Mouse (Mus musculus) brain, adult 2 months (tissue): ENCODE measurements around the gene Ppp3ca.

Experiments
- DNase-seq: peaks from one replicate; pipeline ENCODE4 v3.0.0; 2011; ENCODE audit warnings: low read depth, low spot score

Gene Ppp3ca

DNA sequence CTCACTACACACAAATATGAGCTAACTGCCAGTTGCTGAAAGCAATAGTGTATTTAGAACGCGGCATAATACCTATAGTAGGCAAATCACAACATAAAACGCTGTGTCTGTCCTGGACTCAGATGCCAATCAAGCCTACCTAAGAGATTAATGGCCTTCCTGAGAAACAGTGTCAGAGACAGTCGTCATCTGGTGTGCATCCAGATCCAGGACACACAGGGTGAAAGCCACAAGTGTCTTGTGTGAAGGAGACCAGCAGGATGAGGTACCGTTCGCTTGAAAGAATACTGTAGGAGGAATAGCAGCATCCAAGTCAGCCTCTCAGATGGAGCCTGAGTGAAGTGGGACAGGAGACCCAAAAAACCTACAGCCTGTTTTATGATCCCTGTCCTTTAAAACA lies 231.1 kb downstream of the Ppp3ca start:
- DNase-seq, result peak; percentile 64

DNA sequence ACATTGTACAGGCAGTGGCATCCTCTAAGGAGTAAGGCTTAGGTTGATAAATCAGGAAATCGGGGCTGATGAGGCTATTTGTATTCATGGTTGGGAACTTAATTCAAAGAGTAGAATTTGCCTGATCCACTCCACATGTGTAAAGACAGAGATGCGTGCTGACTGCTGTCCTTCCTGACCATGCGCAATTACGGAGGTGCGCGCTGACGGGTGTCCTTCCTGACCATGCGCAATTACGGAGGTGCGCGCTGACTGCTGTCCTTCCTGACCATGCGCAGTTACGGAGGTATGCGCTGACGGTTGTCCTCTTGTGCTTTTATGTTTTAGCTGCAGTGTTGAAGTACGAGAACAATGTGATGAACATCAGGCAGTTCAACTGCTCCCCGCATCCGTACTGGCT lies 232.9 kb downstream of the Ppp3ca start:
- no peak for DNase-seq

DNA sequence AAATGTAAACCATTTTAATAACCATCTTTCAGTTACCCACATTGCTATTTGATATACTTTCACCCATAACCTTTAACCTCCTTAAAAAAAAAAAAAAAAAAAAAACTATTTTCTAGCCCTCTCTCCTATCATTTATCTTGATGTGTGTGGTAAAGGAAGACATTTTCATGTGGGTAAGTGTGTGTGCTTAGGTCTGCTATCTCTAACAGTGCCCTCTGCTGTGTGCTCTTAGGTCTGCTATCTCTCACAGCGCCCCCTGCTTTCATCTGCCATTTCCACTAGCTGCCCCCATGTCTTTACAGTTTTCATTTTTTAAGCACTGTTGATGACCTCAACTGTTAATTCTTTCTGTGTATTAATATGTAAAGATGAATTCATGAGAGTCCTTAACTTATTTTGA lies 235.7 kb downstream of the Ppp3ca start:
- peak; percentile 65 for DNase-seq

DNA sequence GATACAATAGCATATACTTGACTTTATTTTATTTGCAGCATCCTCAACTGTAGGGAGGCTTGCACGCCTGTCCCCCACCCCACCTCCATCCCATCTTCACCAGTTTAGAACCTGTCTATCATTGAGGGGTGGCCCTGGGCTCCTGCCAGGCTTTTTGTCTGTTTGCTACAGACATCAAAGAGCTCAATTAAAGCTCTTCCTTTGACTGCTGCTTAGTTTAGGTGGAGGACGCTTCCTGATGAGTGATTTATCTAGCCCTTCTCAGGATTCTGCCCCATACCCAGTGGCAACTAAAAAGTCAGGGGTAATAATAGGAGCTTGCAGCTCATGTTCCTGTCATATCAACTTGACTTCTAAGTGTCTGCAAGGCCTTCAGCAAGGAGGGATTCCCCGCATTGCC lies 239.6 kb downstream of the Ppp3ca start:
- no peak for DNase-seq

DNA sequence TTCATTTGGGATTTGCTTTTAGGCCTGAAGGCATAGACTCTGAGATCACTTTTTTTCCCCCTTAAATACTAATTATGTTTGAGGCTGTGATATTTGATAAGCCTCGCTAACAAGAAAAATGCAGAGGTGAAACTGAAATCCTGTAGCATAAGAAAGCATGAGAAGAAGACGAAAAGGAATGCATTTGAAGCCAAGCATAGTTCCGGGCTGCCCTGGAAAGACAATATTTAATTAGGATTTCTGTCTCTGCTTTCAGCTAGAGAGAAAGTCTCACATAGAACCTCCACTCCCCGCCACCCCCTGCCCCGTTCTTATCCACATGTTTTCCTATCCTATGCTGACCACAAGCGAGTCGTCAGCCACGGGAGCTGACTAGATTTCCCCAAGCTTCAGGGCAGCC lies 241.4 kb downstream of the Ppp3ca start:
- no peak for DNase-seq

DNA sequence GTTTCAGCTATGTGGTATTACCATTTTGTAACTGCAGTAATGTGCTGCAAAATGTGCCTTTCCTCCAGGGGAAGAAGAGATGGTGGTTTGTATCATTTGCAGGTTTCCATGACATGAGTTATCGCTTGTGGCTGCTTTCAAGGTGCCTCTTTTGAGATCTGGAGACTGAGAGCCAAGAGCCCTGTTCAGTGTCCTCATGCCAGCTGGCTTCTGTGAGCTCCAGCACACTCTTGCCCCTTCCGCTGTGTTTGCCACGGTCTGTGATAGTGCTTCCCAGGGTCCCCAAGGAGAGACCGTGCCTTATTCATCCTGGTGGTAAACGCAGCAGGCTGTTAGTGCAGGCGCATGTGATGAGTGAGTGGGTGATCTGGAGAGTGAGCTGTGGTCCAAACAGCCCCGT lies 247.2 kb downstream of the Ppp3ca start:
- DNase-seq, result peak; percentile 69

DNA sequence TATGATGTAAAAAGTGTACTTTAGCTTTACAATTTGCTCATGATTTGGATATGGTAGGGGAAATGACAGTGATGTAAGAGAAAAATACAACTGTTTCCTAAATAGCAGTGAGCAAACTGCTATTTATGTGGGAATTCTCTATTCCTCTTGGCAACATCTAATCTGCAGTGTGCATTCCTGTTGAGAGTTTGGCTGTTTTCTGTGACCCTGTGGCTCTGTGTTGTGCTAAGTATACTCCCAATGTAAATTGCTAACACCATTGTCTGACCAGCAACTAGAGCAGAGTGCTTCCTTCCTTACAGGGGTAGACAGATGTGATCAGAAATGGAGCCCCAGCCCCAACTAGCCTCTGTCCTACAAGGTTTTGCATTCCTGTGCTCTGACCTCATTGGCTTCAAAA lies 263.1 kb downstream of the Ppp3ca start:
- peak; percentile 73 for DNase-seq

DNA sequence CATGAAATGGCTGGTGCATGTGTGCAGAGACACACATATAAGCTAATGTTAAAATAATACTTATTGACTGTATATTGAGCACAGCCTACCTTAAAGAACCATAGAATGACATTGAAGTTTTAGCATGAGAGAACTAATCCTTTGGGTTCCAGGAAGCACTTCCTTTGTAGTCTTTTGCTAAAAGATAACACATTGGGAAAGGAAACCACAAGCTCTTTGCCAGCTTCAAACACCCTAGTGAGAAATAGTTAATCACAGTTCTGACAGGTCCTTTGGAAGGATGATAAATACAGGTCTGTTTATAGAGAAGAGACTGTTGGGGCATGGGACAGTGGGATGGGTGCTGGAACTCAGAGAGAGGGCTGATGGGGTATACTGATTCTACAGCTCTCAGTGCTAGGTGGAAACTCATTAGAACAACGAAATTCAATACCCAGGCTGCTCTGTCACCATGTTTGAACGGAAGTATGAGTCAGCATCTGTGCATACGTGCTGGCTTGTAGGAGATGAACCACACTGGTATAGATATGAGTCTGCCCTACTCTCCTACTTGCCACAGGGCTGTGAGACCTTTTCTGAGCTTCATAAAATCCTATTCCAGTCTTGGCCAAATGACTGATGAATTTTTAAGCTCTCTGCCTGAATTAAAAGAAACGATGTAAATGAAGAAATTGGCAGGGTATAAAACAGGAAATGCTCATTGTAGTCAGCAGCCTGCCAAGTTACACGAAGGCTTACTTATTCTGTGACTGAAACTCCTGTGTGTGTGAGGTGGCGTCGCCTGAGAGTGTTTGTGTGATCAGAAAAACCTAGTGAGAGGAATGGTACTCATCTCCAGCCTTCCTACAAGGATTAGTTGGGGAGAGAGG lies 271.0 kb downstream of the Ppp3ca start:
- peak; percentile 64 for DNase-seq

DNA sequence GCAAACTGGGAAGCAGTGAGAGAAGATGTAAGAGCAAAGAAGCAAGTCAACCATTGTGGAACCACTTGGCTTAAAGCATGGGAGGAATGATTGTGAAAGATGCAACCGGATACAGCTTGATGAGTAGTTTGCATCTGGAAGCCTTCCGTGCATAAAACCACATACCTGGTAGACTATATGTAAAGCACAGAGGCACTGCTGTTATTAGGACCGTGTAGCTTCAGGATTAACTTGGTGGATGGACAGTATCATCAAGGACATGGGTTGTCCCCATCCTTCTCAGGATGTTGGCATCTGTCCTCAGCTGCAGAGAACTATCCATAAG lies 271.6 kb downstream of the Ppp3ca start:
- no peak for DNase-seq

DNA sequence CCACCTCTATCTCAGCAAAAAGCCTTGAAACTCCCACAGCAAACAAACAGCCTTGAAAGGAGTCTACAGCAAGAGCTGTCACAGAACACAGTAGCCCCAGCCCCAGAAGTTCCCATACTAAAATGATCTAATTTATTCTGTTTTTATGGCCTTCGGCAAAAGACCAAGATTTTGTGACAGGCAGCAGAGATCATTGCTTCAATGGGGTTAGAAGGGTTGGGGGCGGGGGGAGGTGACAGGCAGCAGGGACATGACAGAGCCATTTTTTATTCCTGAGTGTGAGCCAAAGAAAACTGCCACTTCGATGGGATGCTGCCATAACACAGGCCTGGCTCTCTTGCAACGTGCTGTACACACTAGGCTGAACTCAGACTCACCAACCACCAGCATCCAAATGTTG lies 275.6 kb downstream of the Ppp3ca start:
- no peak for DNase-seq

DNA sequence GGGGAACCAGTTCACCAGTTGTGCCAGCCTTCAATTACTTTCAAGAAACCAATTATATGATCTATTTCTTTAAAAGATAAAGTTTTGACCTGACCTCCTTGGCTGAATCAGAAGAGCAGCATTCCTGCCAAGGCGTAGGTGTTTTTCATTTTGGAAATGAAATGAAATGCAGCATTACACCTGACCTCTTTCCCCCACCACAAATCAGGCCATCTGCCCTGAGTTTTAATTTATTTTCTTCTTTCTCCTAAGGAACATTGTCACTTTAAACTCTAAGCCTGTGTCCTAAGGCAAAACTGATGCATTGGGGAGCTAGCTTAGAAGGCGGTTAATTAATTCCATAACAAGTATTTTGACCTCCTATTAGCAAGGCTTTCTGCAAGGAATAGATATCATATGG lies 276.7 kb downstream of the Ppp3ca start:
- DNase-seq, result peak; percentile 56

DNA sequence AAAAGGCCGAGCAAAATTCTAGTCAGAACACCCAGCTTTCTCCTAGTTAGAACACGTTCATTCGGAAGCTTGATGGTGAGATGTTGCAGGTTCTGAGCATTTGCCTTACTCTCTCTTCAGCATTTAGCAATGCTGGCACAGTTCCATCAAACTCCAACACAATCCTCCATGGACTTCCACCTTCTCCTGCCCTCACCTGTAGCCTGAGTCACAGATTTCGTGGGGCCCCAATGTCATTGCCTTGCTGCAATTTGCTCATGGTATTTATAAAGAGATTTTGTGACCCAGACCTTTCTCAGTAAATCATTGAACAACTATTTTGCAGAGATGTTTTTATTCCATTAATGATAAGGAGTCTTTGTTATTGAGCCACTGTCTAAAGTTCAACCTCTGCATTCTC lies 278.2 kb downstream of the Ppp3ca start:
- DNase-seq, result no peak

DNA sequence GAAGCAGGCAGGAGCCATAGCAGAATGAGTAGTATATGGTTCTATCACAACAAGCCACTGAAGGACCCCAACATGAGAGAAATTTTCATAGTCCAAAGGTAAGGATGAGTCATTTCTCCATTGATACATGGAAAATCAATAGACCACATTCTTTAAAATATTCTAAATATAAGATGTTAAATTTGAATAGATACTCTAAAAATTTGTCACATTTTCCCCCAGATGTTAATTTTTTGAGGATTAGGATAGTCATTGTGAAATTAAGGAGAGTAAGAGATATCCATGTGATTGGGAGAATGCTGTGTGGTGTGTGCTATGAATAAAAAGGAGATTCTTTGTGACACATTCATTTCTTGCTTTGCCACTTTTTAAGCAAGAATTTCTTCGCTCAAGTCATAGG lies 281.9 kb downstream of the Ppp3ca start:
- no peak for DNase-seq

DNA sequence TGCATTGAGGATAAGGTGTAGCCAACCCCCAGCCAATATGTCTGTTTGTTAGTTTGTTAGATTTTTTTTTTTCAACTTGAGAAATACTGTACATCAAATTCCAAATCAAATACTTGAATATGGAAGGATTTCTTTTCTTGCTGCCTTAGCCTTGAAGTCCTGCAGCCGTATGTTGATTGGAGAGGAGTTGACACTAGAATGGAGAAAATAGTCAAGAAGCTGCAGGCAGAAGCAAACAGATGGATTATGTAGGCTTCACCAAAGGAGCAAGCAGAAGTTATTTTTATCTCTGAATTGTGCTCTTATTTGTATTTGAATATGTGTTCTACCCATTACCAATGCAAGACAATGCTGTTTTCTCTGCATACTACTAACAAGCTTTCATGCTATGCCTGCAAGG lies 282.9 kb downstream of the Ppp3ca start:
- DNase-seq, result peak; percentile 50

DNA sequence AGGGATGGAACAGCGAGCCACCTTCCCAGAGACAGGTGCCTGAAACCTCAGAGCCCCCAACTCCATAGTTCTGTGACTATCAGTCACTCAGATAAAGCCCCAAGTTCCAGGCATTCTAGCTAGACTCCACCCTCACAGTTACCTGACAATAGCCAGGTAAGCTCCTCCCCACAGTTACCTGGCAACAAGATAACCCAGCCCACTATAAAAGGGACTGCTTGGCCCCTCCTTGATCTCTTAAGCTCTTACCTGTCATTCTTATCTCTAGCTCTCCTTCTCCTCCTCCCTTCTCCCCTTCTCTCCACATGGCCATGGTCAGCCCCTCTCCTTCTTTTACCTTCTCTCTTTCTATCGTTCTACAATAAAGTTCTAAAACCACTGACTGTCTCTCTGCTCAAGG lies 285.1 kb downstream of the Ppp3ca start:
- DNase-seq, result no peak

DNA sequence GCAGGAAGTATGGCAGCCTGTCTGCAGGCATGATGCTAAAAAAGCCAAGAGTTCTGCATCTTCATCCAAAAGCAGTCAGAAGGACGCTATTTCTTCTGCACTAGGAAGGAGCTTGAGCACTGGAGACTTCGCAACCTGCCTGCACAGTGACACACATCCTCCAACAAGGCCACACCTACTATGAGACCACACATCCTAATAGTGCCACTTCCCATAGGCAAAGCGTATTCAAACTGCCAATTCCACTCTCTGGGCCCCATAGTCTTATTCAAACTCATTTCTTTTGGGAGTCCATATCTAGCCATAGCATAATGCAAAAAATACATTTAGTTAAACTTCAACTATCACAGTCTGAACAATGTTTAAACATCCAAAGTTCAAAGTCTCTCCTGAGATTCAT lies 290.4 kb downstream of the Ppp3ca start:
- DNase-seq, result no peak

DNA sequence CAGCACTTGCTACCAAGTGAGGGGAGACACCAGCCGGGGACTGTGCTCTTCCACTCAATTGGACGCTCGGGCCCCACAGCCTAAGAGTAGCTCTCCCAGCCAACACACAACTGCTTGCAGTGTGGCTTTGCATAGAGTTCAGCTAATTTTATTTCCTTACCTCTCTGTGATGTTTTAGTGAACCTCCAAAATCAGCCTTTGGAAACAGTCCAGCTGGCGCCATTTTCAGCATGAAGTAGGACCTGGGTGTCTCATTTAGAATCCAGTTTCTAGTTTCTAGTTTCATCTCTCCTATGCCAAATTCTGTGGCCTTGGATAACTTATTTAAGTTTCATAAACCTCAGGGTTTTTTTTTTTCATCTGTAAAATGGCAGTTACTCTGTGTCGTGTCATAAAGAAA lies 296.9 kb downstream of the Ppp3ca start:
- peak; percentile 45 for DNase-seq

DNA sequence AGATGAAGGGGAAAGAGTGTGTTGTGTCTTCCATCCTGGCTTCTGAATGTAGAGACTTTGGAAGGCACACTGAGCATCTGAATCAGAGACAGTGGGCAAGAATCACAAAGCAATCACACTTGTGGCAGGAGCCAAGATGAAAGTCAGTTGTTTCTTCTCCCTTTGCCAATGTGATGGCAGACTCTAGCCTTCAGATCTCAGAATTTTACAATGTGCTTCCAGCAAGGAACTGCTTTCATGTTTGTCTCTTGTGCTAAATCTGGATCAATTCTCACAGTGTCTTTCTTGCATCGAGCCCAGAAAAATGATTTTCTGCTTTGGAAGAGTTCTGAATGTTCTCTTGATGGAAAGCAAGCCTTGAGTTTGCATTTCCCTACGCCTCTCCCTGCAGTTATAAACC lies 297.6 kb downstream of the Ppp3ca start:
- peak; percentile 76 for DNase-seq

DNA sequence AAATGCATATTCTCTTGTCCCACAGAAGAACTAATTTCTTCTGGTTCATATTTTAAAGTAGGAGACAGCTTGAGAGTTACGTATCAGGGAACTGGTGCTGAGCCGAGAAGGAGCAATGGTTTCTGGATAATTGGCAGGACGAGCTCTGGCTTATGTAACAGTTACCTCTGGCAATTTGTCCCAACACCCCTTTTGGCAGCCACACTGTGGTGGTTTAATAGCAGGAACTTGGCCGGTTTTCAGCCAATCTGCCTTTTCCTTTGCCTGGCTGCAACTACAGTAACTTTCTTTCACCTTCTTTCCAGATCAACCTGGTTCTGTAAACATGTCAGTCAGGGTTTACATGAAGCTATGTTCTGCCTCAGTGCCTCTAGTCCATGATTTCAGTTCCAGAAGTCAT lies 299.9 kb downstream of the Ppp3ca start:
- DNase-seq, result peak; percentile 95

DNA sequence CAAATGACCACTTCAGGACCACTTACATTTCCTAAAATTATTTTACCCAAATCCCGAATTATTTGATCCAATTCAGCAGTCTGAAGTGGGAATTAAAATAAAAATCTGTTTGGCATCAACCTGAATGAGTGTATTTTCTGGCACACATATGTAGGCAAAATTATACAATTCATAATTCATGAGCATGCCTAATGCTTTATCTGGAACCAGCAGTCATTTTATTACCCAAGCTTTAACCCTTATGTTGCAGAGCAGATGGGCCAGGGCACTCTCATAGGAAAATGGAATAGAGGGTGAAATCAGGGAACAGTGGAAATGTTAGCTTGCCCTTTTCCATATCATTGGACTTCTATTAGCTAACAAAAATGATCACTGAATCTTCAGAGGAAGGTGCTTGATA lies 307.9 kb downstream of the Ppp3ca start:
- DNase-seq, result no peak

DNA sequence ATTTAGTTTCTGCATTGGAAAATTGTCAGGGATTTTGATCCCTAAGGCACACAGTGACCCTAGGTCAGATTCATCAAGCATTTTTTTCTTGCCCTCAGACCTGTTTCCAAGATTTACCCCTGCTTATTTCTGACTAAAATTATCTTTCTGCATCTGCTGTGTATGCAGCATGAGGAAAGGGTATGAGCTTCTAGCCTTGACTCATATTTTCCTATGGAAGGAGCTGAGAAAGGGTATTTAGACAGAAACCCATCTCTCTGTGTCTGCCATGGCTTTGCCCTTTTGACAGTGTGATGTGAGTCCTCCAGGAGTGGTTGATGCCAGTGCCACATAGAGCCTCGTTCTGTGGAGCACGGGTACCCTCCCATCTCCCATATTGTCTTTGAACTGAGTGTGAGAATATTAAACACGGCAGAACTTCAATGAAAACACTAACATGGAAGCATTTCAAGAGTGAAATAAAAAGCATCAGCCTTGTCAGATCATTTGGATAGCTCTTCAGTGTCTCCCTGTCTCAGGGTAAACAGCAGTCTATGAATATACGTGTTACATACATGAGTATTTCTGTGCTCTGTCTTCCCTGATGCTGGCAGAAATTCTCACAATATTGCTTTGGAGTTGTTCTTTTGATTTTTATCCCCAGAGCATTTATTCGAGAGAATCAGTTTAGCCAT lies 311.1 kb downstream of the Ppp3ca start:
- DNase-seq, result no peak

DNA sequence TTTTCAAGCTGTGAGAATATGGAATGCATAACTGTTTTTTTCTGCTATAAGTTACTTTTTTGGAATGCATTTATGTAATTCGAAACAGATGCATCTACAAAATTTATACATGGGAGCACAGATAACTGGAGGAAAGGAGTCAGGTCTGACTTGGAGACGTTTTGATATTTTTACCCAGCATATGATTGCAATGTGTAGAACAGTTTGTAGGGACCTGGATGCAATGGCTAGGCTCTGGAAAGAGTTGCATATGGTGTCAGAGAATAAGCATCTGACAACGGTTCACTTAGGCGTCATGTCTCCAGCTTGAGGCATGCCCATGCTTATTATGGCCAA lies 311.6 kb downstream of the Ppp3ca start:
- DNase-seq, result no peak

DNA sequence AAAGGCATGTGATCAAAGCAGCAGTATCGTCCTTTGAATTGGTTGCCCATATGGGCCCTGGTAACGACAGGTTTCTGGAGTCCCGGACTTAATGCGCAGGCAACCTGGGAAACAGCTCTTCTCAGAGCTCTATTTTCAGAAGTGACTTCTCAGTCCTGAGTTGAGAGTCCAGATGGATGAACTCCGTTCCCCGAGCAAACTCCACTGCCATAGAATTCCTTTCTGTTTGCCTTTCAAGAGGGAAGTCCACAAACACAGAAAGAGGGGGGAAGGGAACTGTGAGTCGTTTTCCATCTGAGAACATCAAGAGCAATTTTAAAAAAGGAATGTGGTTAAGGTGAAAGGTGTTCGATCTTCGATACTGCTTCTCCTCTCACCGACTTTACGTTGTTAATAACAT lies 312.1 kb downstream of the Ppp3ca start:
- DNase-seq, result no peak
